Mouse (Mus musculus) heart, embryonic 15.5 days (tissue): ENCODE measurements around the gene Sh3bp5. TPM values are rescaled to one million over a fixed set of nuclear protein-coding genes. Genes with fewer than 3 reads are reported as not detected.
A peak's percentile ranks its signal among the peaks of the same experiment; 100 is the strongest.

Source experiments
- ATAC-seq: fragments of 200-750 bp; cut with Nextera tagmentation; replicated peaks from 2 replicates; pipeline ENCODE4 v1.8.0; 2017; ENCODE audit warnings: low read depth, moderate TSS enrichment; ENCODE audit not compliant: insufficient number of reproducible peaks, insufficient read depth, low FRiP score
- H3K27ac ChIP-seq: fragments of 300-500 bp; sonication (generic); 2 replicates; pipeline ENCODE4 v1.5.1; 2015; ENCODE audit warnings: mild to moderate bottlenecking, inconsistent platforms
- H3K27me3 ChIP-seq: fragments of 300-500 bp; sonication (generic); 2 replicates; pipeline ENCODE4 v1.6.1; 2015; ENCODE audit warnings: inconsistent platforms
- H3K36me3 ChIP-seq: fragments of 300-500 bp; sonication (generic); 2 replicates; pipeline ENCODE4 v1.6.1; 2015; ENCODE audit warnings: mild to moderate bottlenecking, inconsistent platforms
- H3K4me1 ChIP-seq: fragments of 300-500 bp; sonication (generic); replicated peaks from 2 replicates; pipeline ENCODE4 v1.6.1; 2015; ENCODE audit warnings: inconsistent platforms
- H3K4me2 ChIP-seq: fragments of 300-500 bp; sonication (generic); 2 replicates; pipeline ENCODE4 v1.6.1; 2015; ENCODE audit warnings: inconsistent platforms, mild to moderate bottlenecking, moderate library complexity
- H3K4me3 ChIP-seq: fragments of 300-500 bp; sonication (generic); 2 replicates; pipeline ENCODE4 v1.5.1; 2015; ENCODE audit warnings: mild to moderate bottlenecking, inconsistent platforms
- H3K9ac ChIP-seq: fragments of 300-500 bp; sonication (generic); 2 replicates; pipeline ENCODE4 v1.6.1; 2015; ENCODE audit warnings: mild to moderate bottlenecking, inconsistent platforms
- H3K9me3 ChIP-seq: fragments of 300-500 bp; sonication (generic); replicated peaks from 2 replicates; pipeline ENCODE4 v1.6.1; 2016; ENCODE audit warnings: inconsistent platforms
- WGBS: fragments of 180-500 bp; shearing (Covaris S2); methylation state at CpG from one replicate; pipeline ENCODE4 v1.1.7; 2015; ENCODE audit warnings: mixed read lengths; 5-methylcytosine and 5-hydroxymethylcytosine counted together
- polyA plus RNA-seq: library from polyadenylated mRNA; unstranded; fragments of >200 nt; fragmentation: Nextera tagmentation; extraction: Ambion mirVana; gene quantifications from 2 replicates; pipeline ENCODE4 v1.2.1, GENCODE M21; 2015

Gene Sh3bp5
- polyA plus RNA-seq, 1 experiment from 2014 or later = 21.4 TPM

DNA sequence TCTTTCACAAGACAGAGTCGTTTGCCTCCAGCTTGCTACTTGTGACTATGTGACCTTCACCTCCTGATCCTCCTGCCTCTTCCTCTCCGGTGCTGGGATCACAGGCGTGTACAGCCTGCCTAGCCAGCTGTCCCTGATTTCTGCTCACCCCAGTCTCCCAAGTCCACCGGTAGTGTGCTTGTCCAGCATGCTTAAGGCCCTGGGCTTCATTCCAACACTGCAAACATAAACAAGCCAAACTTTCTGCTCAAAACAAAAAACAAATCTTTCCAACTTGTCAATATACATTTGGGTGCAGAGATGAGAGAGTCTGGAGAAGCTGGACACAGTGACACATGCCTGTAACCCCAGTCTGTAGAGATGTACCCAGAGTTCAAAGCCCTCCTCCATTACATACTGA, 3.5 kb downstream of the Sh3bp5 start:
- H3K27me3 ChIP-seq = no peaks in the 10 kb centered on the region
- H3K9ac ChIP-seq = no peak overlapping the region
- peak overlapping the region; percentile 32 for H3K27ac ChIP-seq
- no peaks in the 10 kb centered on the region for H3K36me3 ChIP-seq
- peak overlapping the region; percentile 9; the same call in 1 of the 2 replicates for H3K4me3 ChIP-seq
- H3K4me2 ChIP-seq = peak overlapping the region; percentile 41
- H3K9me3 ChIP-seq = no peaks in the 10 kb centered on the region
- no peak for ATAC-seq
- H3K4me1 ChIP-seq = peaks cover 57% of the 10 kb centered on the region
- 38% methylated on average over 4 of the region's 4 CpGs for WGBS

- Histone ChIP-seq H3K4me2 (peak overlapping the region; percentile 41; the same call in 1 of the 2 replicates), H3K9ac (no peak overlapping the region), H3K36me3 (0 out of 2 replicates have a peak, but pooled peaks cover 4% of the 10 kb centered on the region), H3K27me3 (no peaks in the 10 kb centered on the region), H3K9me3 (no peaks in the 10 kb centered on the region), H3K4me1 (peaks cover 63% of the 10 kb centered on the region), H3K27ac (0 out of 2 replicates have a peak overlapping the region, but pooled peaks have one; percentile 29), H3K4me3 (no peak overlapping the region)
- WGBS = 65% methylated on average over 3 of the region's 3 CpGs
- ATAC-seq = no peak
These were observed 4.0 kb downstream of the Sh3bp5 start for GRCm38 (mm10) chr14:31431789-31432330.

DNA sequence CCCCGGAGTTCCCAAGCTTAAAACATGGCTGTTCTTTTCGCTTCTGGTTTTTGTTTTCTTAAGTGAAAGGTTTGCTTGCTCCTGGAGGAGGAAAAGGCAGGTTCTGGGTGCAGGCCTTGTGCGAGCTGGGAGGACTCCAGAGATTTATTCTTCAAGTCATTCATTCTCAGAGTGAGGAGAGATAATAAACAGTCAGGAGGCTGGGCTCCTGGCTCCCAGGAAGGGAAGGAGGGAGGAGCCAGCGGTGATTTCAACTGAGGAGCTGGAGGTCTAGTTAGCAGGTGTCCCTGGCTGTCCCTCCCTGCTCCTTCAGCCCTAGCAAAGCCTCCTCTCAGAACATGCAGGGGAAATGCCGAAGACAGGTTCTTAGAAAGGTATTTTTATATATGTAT, 6.9 kb downstream of the Sh3bp5 start:
- peak overlapping the region; percentile 84 for H3K27ac ChIP-seq
- no peaks in the 10 kb centered on the region for H3K9me3 ChIP-seq
- H3K27me3 ChIP-seq = no peaks in the 10 kb centered on the region
- peaks cover 48% of the 10 kb centered on the region for H3K4me1 ChIP-seq
- H3K36me3 ChIP-seq = 0 out of 2 replicates have a peak, but pooled peaks cover 4% of the 10 kb centered on the region
- peak overlapping the region; percentile 34; the same call in 1 of the 2 replicates for H3K9ac ChIP-seq
- WGBS = 21% methylated on average over 5 of the region's 5 CpGs
- ATAC-seq = no peak; the same call in 1 of the 2 replicates
- H3K4me2 ChIP-seq = peak overlapping the region; percentile 46
- peak overlapping the region; percentile 14 for H3K4me3 ChIP-seq

DNA sequence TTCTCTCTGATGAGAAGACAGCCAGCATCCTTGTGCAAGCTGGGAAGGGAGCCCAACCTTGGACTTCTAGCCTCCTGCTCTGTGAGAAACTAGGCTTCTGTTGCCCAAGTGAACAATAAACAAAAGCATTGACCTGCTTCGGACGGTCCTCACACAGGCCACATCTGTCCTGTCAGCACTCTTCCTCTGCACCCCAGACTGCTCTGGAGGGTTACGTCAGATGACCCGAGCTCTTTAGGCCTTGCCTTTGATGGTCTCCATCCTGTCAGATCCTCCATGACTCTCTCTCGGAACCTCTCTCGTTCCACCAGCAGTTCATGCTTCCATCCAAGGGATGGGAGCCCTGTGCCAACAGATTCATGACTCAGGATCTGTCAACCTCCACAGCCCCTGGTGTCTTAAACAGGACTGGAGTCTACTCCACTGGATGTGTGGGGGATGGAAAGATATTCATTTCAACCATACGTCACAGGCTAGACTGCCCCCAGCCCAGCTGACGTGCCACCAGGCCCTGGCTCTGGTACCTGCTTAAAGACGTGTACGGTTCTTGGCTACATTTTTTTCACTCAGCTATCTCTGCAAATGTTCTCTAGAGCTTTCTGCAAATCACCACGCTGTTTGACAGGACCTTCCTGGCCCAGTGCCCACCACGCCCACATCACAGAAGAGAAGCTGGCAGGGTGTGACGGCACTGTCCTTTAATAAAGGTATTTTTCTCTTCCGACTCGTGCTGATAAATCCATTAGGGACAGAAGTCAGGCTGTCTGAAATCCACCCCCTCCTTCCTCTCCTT, 7.5 kb downstream of the Sh3bp5 start:
- H3K9ac ChIP-seq = peak overlapping the region; percentile 34; the same call in 1 of the 2 replicates
- peak; percentile 67 for ATAC-seq
- peaks cover 50% of the 10 kb centered on the region for H3K4me1 ChIP-seq
- no peaks in the 10 kb centered on the region for H3K9me3 ChIP-seq
- no peaks in the 10 kb centered on the region for H3K27me3 ChIP-seq
- H3K36me3 ChIP-seq = 0 out of 2 replicates have a peak, but pooled peaks cover 4% of the 10 kb centered on the region
- H3K4me2 ChIP-seq = peak overlapping the region; percentile 46
- peak overlapping the region; percentile 84 for H3K27ac ChIP-seq
- WGBS = 18% methylated on average over 15 of the region's 15 CpGs
- peak overlapping the region; percentile 14 for H3K4me3 ChIP-seq

DNA sequence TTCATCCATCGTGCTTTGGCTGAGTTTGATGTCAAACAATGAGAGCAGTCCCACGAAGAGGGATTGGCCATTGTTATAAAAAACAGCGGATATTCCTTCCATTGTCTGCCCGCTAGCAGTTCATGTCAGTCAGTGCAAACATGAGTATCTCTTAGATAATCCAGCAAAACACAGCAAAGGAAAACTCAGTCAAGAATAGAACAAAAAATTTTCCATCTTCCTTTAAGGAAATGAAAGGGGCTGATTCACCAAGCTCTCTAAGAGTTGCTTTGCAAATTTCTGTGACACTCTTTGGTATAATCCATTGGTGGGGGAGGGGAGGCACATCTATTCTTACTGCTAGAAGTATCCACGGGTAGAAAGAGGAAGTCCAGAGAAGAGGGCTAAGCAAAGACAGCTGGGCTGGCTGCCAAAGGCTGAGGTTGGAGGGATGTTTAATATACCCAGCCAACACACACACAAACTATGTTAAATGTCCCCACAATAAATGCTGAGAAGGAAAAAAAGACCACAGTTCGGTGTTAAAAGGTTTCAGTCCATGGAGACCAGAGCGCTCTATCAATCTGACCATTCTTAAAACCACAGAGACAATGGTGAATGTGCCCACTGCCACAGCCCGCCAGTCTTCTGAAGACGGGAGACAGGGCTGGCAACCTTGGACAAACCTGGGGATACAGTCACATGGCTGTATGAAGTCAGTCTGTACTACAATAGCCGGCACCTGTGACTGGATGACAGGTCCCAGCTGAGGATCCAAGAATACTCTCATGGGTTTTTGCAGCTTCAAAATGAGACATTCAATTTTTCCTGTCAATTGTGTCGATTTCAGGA, 12.7 kb downstream of the Sh3bp5 start:
- H3K9me3 ChIP-seq = no peaks in the 10 kb centered on the region
- H3K27me3 ChIP-seq = no peaks in the 10 kb centered on the region
- peak overlapping the region; percentile 81 for H3K27ac ChIP-seq
- H3K4me2 ChIP-seq = peak overlapping the region; percentile 18; the same call in 1 of the 2 replicates
- H3K9ac ChIP-seq = no peak overlapping the region
- H3K36me3 ChIP-seq = 0 out of 2 replicates have a peak, but pooled peaks cover 4% of the 10 kb centered on the region
- H3K4me3 ChIP-seq = no peak overlapping the region
- WGBS = 37% methylated on average over 11 of the region's 11 CpGs
- peaks cover 64% of the 10 kb centered on the region for H3K4me1 ChIP-seq
- ATAC-seq = peak; percentile 80

DNA sequence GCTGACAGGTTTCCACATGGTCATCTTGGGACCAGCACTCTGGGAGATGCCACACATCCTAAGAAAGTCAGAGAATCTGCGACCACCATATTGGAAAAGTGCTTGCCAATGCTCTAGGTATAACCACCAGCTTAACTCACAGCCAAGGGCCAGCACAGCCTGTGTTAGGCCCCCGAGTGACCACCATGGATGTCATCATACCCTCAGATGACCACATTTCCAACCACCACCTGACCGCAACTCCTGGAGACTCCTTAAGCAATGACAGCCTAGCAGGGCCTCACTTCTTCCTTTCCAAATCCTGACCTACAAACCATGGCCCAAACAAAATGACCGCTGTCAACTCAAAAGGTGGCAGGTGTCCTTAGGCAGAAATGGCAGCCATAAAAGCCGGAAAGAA, 13.5 kb downstream of the Sh3bp5 start:
- Histone ChIP-seq H3K4me2 (no peak overlapping the region), H3K27ac (peak overlapping the region; percentile 81), H3K4me1 (peaks cover 62% of the 10 kb centered on the region), H3K27me3 (no peaks in the 10 kb centered on the region), H3K9me3 (no peaks in the 10 kb centered on the region), H3K9ac (no peak overlapping the region), H3K36me3 (0 out of 2 replicates have a peak, but pooled peaks cover 3% of the 10 kb centered on the region), H3K4me3 (no peak overlapping the region)
- WGBS = 87% methylated on average over 5 of the region's 5 CpGs
- ATAC-seq = no peak

DNA sequence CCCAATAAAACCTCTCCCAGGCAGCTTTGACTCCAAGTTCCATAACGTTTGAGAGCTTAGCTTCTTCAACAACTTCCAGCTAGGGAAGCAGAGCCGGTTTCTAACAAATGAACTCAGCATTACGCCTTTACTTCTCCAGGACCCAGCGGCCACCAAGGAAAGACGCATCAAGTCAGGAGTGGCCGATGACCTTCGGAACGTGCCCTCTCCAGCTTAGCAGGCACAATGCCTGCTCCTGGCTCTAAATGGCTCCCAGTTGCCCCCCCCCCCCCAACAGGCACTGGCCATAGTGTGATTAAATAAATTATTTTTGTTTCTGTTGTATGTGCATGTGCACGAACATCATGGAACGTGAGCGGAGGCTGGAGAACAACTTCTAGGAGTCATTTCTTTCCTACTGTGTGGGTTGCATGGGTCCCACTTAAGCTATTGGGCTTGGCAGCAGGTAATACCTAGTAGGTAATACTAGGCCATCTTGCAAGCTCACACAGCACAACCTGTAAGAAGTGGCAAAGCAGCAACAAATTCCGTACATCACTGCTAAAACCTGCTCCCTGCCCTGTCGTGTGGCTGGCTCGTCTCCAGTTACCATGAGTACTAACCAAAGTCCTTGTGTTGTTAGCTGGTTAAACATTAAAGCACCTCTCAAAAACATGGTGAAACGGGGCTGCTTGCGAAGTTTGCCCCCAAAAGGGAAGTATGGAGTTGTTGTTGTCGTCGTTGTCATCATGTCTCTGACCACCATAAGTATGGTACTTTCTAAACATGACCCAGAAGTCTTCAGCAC, 14.2 kb downstream of the Sh3bp5 start:
- no peaks in the 10 kb centered on the region for H3K36me3 ChIP-seq
- ATAC-seq = no peak

DNA sequence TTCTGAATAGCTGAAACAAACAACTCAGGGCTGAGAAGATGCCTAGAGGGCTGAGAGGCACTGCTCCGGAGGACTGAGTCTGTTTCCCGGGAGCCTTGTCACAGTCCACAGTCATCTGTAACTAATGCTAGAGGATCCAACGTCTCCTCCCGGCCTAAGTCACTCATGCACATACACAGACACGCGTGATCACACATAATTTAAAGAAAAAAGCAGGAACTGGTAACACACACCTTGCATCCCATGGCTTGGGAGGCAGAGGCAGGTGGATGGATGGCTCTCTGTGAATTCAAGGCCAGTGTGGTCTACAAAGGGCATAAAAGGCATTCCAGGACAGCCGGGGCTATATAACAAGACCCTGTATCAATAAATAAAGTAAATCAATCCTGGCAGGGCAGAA, 14.9 kb downstream of the Sh3bp5 start:
- 78% methylated on average over 7 of the region's 7 CpGs for WGBS
- peaks cover 70% of the 10 kb centered on the region for H3K4me1 ChIP-seq

More for the DNA sequence above, 14.2 kb downstream of the Sh3bp5 start:
- H3K4me1 ChIP-seq = peaks cover 63% of the 10 kb centered on the region
- H3K9ac ChIP-seq = no peak overlapping the region
- no peak overlapping the region for H3K4me2 ChIP-seq
- H3K27me3 ChIP-seq = no peaks in the 10 kb centered on the region
- H3K4me3 ChIP-seq = no peak overlapping the region
- no peaks in the 10 kb centered on the region for H3K9me3 ChIP-seq
- no peak overlapping the region for H3K27ac ChIP-seq
- 86% methylated on average over 18 of the region's 18 CpGs for WGBS

GRCm38 (mm10) chr14:31420562-31420961, 15.3 kb downstream of the Sh3bp5 start:
- H3K4me3 ChIP-seq = no peak overlapping the region
- no peak overlapping the region for H3K27ac ChIP-seq
- H3K36me3 ChIP-seq = no peaks in the 10 kb centered on the region
- H3K4me1 ChIP-seq = peaks cover 73% of the 10 kb centered on the region
- no peaks in the 10 kb centered on the region for H3K9me3 ChIP-seq
- no peaks in the 10 kb centered on the region for H3K27me3 ChIP-seq
- no peak for ATAC-seq
- H3K9ac ChIP-seq = no peak overlapping the region
- 74% methylated on average over 7 of the region's 7 CpGs for WGBS
- H3K4me2 ChIP-seq = no peak overlapping the region

More for the DNA sequence above, 14.9 kb downstream of the Sh3bp5 start:
- Histone ChIP-seq H3K9ac (no peak overlapping the region), H3K27me3 (no peaks in the 10 kb centered on the region), H3K4me3 (no peak overlapping the region), H3K4me2 (no peak overlapping the region), H3K36me3 (no peaks in the 10 kb centered on the region), H3K9me3 (no peaks in the 10 kb centered on the region), H3K27ac (no peak overlapping the region)
- ATAC-seq = no peak

DNA sequence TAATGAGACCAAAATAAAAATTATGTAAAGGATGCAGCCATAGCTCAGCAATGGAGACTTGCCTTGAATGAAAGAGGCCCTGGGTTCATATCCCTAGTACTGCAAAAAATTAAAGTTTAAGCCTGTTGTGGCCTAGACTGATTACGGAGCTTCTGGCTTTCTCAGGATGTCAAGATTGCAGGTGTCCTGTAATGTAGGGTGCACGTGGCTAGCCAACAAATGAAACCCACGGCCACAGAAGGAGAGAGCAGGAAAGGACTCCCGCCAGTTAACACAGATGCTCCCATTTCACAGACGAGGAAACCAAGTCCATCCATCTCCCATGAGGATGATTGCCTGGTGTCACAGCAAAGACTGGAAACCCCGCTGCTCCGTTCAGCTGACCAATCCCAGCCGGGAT, 15.7 kb downstream of the Sh3bp5 start:
- Histone ChIP-seq H3K27me3 (no peaks in the 10 kb centered on the region), H3K4me2 (no peak overlapping the region), H3K27ac (no peak overlapping the region), H3K9ac (no peak overlapping the region), H3K4me3 (no peak overlapping the region), H3K36me3 (no peaks in the 10 kb centered on the region), H3K9me3 (no peaks in the 10 kb centered on the region), H3K4me1 (peaks cover 77% of the 10 kb centered on the region)
- ATAC-seq = no peak
- WGBS = 92% methylated on average over 8 of the region's 8 CpGs
